Mouse (Mus musculus) midbrain, embryonic 10.5 days (tissue): ENCODE data around the gene Irf1. TPM values are rescaled to one million over a fixed set of nuclear protein-coding genes. Genes with fewer than 3 reads are reported as not detected.

Source experiments
- DNase-seq: peaks from one replicate; pipeline ENCODE4 v3.0.0-alpha.2; 2017; ENCODE audit warnings: low spot score
- H3K27ac ChIP-seq: fragments of 300-500 bp; sonication (generic); replicated peaks from 2 replicates; pipeline ENCODE4 v1.5.1; 2016; ENCODE audit warnings: mild to moderate bottlenecking
- H3K27me3 ChIP-seq: fragments of 300-500 bp; sonication (generic); 2 replicates; pipeline ENCODE4 v1.6.1; 2016; ENCODE audit warnings: low read depth, mild to moderate bottlenecking; ENCODE audit not compliant: poor library complexity, severe bottlenecking
- H3K36me3 ChIP-seq: fragments of 300-500 bp; sonication (generic); 2 replicates; pipeline ENCODE4 v1.6.1; 2016; ENCODE audit warnings: mild to moderate bottlenecking, moderate library complexity
- H3K4me1 ChIP-seq: fragments of 300-500 bp; sonication (generic); 2 replicates; pipeline ENCODE4 v1.6.1; 2016
- H3K4me3 ChIP-seq: fragments of 300-500 bp; sonication (generic); 2 replicates; pipeline ENCODE4 v1.5.1; 2016; ENCODE audit warnings: mild to moderate bottlenecking, moderate library complexity
- H3K9me3 ChIP-seq: fragments of 300-500 bp; sonication (generic); replicated peaks from 2 replicates; pipeline ENCODE4 v1.6.1; 2016; ENCODE audit warnings: mild to moderate bottlenecking
- WGBS: fragments of 180-500 bp; shearing (Covaris S2); methylation state at CpG from one replicate; pipeline ENCODE4 v1.1.7; 2016; 5-methylcytosine and 5-hydroxymethylcytosine counted together
- polyA plus RNA-seq: library from polyadenylated mRNA; unstranded; fragments of >200 nt; fragmentation: Nextera tagmentation; extraction: Ambion mirVana; gene quantifications from 2 replicates; pipeline ENCODE4 v1.2.1, GENCODE M21; 2016

Irf1 gene
- polyA plus RNA-seq, 1 experiment from 2014 or later, result 3.8 TPM

GRCm38 (mm10) chr11:53810156-53810555 is 40.3 kb downstream of the Irf1 start:
- no peak for DNase-seq
- WGBS, result 56% methylated on average over 5 of the region's 5 CpGs
- no peak overlapping the region for H3K27ac ChIP-seq
- no peaks in the 10 kb centered on the region for H3K4me1 ChIP-seq
- H3K9me3 ChIP-seq, result no peaks in the 10 kb centered on the region
- no peaks in the 10 kb centered on the region for H3K36me3 ChIP-seq
- H3K27me3 ChIP-seq, result no peaks in the 10 kb centered on the region
- no peak overlapping the region for H3K4me3 ChIP-seq

GRCm38 (mm10) chr11:53810749-53811148 is 40.9 kb downstream of the Irf1 start:
- Histone ChIP-seq H3K27me3 (no peaks in the 10 kb centered on the region), H3K9me3 (no peaks in the 10 kb centered on the region), H3K4me1 (no peaks in the 10 kb centered on the region), H3K36me3 (no peaks in the 10 kb centered on the region), H3K27ac (no peak overlapping the region), H3K4me3 (no peak overlapping the region)
- DNase-seq, result no peak
- WGBS, result 88% methylated on average over 2 of the region's 2 CpGs

- Histone ChIP-seq H3K27me3 (no peaks in the 10 kb centered on the region), H3K4me3 (no peak overlapping the region), H3K36me3 (no peaks in the 10 kb centered on the region), H3K9me3 (no peaks in the 10 kb centered on the region), H3K27ac (no peak overlapping the region), H3K4me1 (no peaks in the 10 kb centered on the region)
- no peak for DNase-seq
- WGBS, result 81% methylated on average over 3 of the region's 3 CpGs
These were observed 41.5 kb downstream of the Irf1 start for GRCm38 (mm10) chr11:53811312-53811711.

- no peak for DNase-seq
- Histone ChIP-seq H3K36me3 (no peaks in the 10 kb centered on the region), H3K27me3 (no peaks in the 10 kb centered on the region), H3K9me3 (no peaks in the 10 kb centered on the region), H3K4me1 (no peaks in the 10 kb centered on the region), H3K27ac (no peak overlapping the region), H3K4me3 (no peak overlapping the region)
- 88% methylated on average over 16 of the region's 16 CpGs for WGBS
These were observed 43.4 kb downstream of the Irf1 start for GRCm38 (mm10) chr11:53813001-53813868.

- Histone ChIP-seq H3K4me1 (peaks cover 4% of the 10 kb centered on the region; the same call in 1 of the 2 replicates), H3K27me3 (no peaks in the 10 kb centered on the region), H3K9me3 (no peaks in the 10 kb centered on the region), H3K27ac (no peak overlapping the region), H3K4me3 (no peak overlapping the region), H3K36me3 (no peaks in the 10 kb centered on the region)
- no peak for DNase-seq
- WGBS, result 72% methylated on average over 3 of the region's 3 CpGs
These were observed 45.0 kb downstream of the Irf1 start for GRCm38 (mm10) chr11:53814810-53815209.

GRCm38 (mm10) chr11:53816841-53817375 is 47.1 kb downstream of the Irf1 start:
- Histone ChIP-seq H3K4me3 (no peak overlapping the region), H3K27ac (no peak overlapping the region), H3K27me3 (no peaks in the 10 kb centered on the region), H3K9me3 (no peaks in the 10 kb centered on the region), H3K4me1 (peaks cover 4% of the 10 kb centered on the region; the same call in 1 of the 2 replicates), H3K36me3 (no peaks in the 10 kb centered on the region)
- 87% methylated on average over 5 of the region's 5 CpGs for WGBS
- DNase-seq, result no peak

GRCm38 (mm10) chr11:53818794-53819193 is 49.0 kb downstream of the Irf1 start:
- H3K9me3 ChIP-seq, result no peaks in the 10 kb centered on the region
- H3K4me3 ChIP-seq, result no peak overlapping the region
- 67% methylated on average over 6 of the region's 6 CpGs for whole genome bisulfite sequencing
- no peaks in the 10 kb centered on the region for H3K36me3 ChIP-seq
- no peak for DNase-seq
- no peak overlapping the region for H3K27ac ChIP-seq
- no peaks in the 10 kb centered on the region for H3K27me3 ChIP-seq
- H3K4me1 ChIP-seq, result peaks cover 4% of the 10 kb centered on the region; the same call in 1 of the 2 replicates

GRCm38 (mm10) chr11:53819511-53819910 is 49.7 kb downstream of the Irf1 start:
- H3K9me3 ChIP-seq, result no peaks in the 10 kb centered on the region
- WGBS, result 92% methylated on average over 6 of the region's 6 CpGs
- H3K4me3 ChIP-seq, result no peak overlapping the region
- H3K4me1 ChIP-seq, result peaks cover 4% of the 10 kb centered on the region; the same call in 1 of the 2 replicates
- no peaks in the 10 kb centered on the region for H3K36me3 ChIP-seq
- H3K27ac ChIP-seq, result no peak overlapping the region
- DNase-seq, result no peak
- H3K27me3 ChIP-seq, result no peaks in the 10 kb centered on the region

- Histone ChIP-seq H3K36me3 (no peaks in the 10 kb centered on the region), H3K27ac (no peak overlapping the region), H3K4me3 (no peak overlapping the region), H3K9me3 (no peaks in the 10 kb centered on the region), H3K4me1 (peaks cover 4% of the 10 kb centered on the region; the same call in 1 of the 2 replicates), H3K27me3 (no peaks in the 10 kb centered on the region)
- no peak for DNase-seq
- 91% methylated on average over 13 of the region's 13 CpGs for WGBS
These were observed 50.8 kb downstream of the Irf1 start for GRCm38 (mm10) chr11:53820516-53821170.

GRCm38 (mm10) chr11:53821230-53821944 is 51.6 kb downstream of the Irf1 start:
- H3K27me3 ChIP-seq, result no peaks in the 10 kb centered on the region
- H3K36me3 ChIP-seq, result no peaks in the 10 kb centered on the region
- H3K9me3 ChIP-seq, result no peaks in the 10 kb centered on the region
- 89% methylated on average over 11 of the region's 11 CpGs for WGBS
- H3K27ac ChIP-seq, result no peak overlapping the region
- DNase-seq, result no peak
- no peak overlapping the region for H3K4me3 ChIP-seq
- H3K4me1 ChIP-seq, result peaks cover 4% of the 10 kb centered on the region; the same call in 1 of the 2 replicates

- Histone ChIP-seq H3K36me3 (no peaks in the 10 kb centered on the region), H3K27ac (no peak overlapping the region), H3K4me1 (peaks cover 4% of the 10 kb centered on the region; the same call in 1 of the 2 replicates), H3K4me3 (no peak overlapping the region), H3K27me3 (no peaks in the 10 kb centered on the region), H3K9me3 (no peaks in the 10 kb centered on the region)
- no peak for DNase-seq
- 89% methylated on average over 3 of the region's 3 CpGs for WGBS
These were observed 52.1 kb downstream of the Irf1 start for GRCm38 (mm10) chr11:53821945-53822338.

GRCm38 (mm10) chr11:53825409-53825808 is 55.6 kb downstream of the Irf1 start:
- Histone ChIP-seq H3K4me1 (no peaks in the 10 kb centered on the region), H3K27me3 (no peaks in the 10 kb centered on the region), H3K36me3 (no peaks in the 10 kb centered on the region), H3K9me3 (peaks cover 7% of the 10 kb centered on the region; the same call in 1 of the 2 replicates), H3K27ac (no peak overlapping the region), H3K4me3 (no peak overlapping the region)
- DNase-seq, result no peak
- 86% methylated on average over 4 of the region's 4 CpGs for WGBS
